Mouse (Mus musculus) lung, adult 2 months (tissue): ENCODE results near the gene Itgb1. TPM values are rescaled to one million over a fixed set of nuclear protein-coding genes. Genes with fewer than 3 reads are reported as not detected.
A peak's percentile ranks its signal among the peaks of the same experiment; 100 is the strongest.

Source experiments
- DNase-seq: peaks from one replicate; pipeline ENCODE4 v3.0.0; 2022
- H3K4me1 ChIP-seq: fragments of 200-500 bp; 2 replicates; pipeline ENCODE4 v1.6.1; 2011; ENCODE audit warnings: low read length; ENCODE audit not compliant: control insufficient read depth, insufficient read depth
- H3K4me3 ChIP-seq: fragments of 200-500 bp; replicated peaks from 2 replicates; pipeline ENCODE3; 2011; ENCODE audit warnings: low read depth, mild to moderate bottlenecking, control low read depth, low read length; ENCODE audit errors: extremely low read depth
- CTCF ChIP-seq: fragments of 200-500 bp; IDR thresholded peaks from 2 replicates; pipeline ENCODE4 v1.5.1; 2011; ENCODE audit warnings: mild to moderate bottlenecking, low read length, control low read depth; ENCODE audit not compliant: insufficient read depth
- POLR2A ChIP-seq: fragments of 200-500 bp; IDR thresholded peaks from 2 replicates; pipeline ENCODE4 v1.6.1; 2011; ENCODE audit warnings: low read depth, mild to moderate bottlenecking, control low read depth, low read length, borderline replicate concordance; ENCODE audit errors: extremely low read depth
- WGBS: fragments of 180-500 bp; shearing (Covaris S2); methylation state at CpG from one replicate; pipeline ENCODE4 v1.1.7; 2018; 5-methylcytosine and 5-hydroxymethylcytosine counted together
- polyA plus RNA-seq: library from polyadenylated mRNA; depleted of rRNA; stranded (reverse); fragments of >200 nt; gene quantifications from 2 replicates; pipeline ENCODE4 v1.2.3, GENCODE M21; 2012

Itgb1 gene
- polyA plus RNA-seq, 1 experiment = 107 TPM

DNA sequence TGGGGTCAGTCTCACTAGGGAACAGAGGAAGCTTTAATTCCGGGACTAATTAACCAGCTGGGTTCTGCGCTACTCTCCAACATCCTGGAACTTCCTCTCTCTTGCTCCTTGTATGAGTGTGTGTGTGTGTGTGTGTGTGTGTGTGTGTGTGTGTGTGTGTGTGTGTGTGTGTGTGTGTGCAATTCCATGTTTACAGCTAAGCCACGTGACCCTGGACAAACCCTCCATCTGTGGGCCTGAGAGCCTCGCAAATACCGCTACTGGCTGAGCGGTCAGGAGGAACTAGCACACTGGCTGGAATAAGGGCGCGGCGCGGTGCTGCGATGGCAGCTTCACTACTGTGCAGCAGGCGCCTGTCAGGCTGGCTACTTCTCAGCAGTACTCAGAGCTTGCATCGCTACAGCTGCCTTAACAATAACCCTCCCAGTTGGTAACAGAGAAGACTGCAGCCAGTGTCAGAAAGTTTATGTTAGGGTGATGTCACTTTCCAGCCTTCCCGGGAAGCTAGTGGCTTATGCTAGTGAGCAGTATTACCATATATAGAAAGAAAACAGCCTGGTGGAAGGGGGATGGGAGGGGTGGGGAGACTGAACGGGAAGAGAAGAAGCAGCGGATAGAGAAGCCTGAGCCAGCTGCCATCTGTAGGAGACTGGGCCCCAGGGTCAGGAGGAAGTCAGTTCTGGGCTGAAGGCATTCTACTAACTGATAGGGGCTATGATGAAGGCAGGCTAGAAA lies 30.9 kb upstream of the Itgb1 start:
- H3K4me1 ChIP-seq = peaks cover 16% of the 10 kb centered on the region
- WGBS = 3% methylated on average over 16 of the region's 16 CpGs
- DNase-seq = peak; percentile 70
- TF ChIP-seq CTCF = no peak
- TF ChIP-seq POLR2A = peak; percentile 70; the same call in 1 of the 2 replicates
- H3K4me3 ChIP-seq = peak overlapping the region; percentile 53

DNA sequence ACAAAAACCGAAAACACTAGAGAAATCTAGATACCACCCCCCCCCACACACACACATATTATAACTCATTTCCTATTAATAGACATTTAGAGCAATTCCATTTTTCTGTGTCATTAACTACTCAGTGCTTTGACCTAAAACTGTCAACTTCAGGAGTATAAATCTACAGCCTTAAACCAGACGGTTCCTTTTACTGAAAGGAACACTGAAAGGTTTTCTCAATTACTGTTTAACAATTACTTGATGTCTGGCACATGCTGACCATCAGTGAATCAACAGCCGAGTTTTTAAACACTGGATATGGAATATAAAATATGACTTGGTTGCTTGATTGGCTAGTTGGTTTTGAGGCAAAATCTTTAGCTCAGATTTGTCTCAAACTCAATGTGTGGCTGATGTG lies 23.3 kb upstream of the Itgb1 start:
- WGBS = 53% methylated on average over 3 of the region's 3 CpGs
- no peak for DNase-seq
- Histone ChIP-seq H3K4me1 (no peaks in the 10 kb centered on the region), H3K4me3 (no peak overlapping the region)
- TF ChIP-seq CTCF = no peak
- no peak for TF ChIP-seq POLR2A

- TF ChIP-seq CTCF = no peak
- TF ChIP-seq POLR2A = no peak
- DNase-seq = no peak
- no peak overlapping the region for H3K4me3 ChIP-seq
- WGBS = 88% methylated on average over 2 of the region's 2 CpGs
- no peaks in the 10 kb centered on the region for H3K4me1 ChIP-seq
These were observed 22.8 kb upstream of the Itgb1 start for GRCm38 (mm10) chr8:128662696-128663095.

GRCm38 (mm10) chr8:128663106-128663505 lies 22.3 kb upstream of the Itgb1 start:
- H3K4me3 ChIP-seq = no peak overlapping the region
- 32% methylated on average over 2 of the region's 2 CpGs for WGBS
- H3K4me1 ChIP-seq = no peaks in the 10 kb centered on the region
- no peak for DNase-seq
- TF ChIP-seq CTCF = no peak
- TF ChIP-seq POLR2A = no peak

DNA sequence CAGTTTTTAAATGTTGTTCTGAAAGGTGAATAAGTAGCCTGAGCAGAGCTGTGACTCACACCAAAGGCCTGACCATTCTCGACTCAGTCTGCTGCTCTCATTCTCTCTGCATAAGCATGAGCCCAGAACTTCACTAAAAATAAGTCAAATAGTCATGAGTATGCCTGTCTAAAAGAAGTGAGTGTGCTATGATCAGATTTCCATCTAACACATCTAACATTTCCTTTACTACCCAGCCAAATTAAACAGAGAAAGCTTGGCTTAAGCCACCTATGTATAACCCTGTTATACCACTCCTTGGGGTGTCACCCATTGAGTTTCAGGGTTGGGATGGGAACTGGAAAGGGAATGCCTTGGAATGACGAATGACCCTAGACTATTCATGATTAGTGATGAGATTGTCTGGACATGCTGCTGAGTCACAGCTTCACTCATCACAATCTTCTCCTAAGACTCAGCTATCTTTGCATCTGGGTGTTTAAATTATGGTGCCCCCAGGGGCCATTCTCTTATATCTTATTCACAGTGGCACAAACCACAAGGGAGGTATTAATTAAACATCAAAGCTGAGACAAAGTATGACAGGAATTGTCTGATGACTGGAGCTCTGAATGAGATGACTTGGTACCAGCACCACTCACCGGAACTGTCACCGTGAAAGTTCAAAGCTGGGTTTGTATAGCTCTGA lies 18.7 kb upstream of the Itgb1 start:
- DNase-seq = no peak
- H3K4me1 ChIP-seq = no peaks in the 10 kb centered on the region
- TF ChIP-seq POLR2A (no peak), CTCF (no peak)
- 82% methylated on average over 4 of the region's 4 CpGs for WGBS
- H3K4me3 ChIP-seq = no peak overlapping the region

GRCm38 (mm10) chr8:128671813-128672212 lies 13.6 kb upstream of the Itgb1 start:
- TF ChIP-seq POLR2A (no peak), CTCF (no peak)
- Histone ChIP-seq H3K4me1 (no peaks in the 10 kb centered on the region), H3K4me3 (no peak overlapping the region)
- DNase-seq = no peak
- 98% methylated on average over 1 of the region's 1 CpGs for WGBS

GRCm38 (mm10) chr8:128672441-128672840 lies 13.0 kb upstream of the Itgb1 start:
- H3K4me3 ChIP-seq = no peak overlapping the region
- DNase-seq = no peak
- no peaks in the 10 kb centered on the region for H3K4me1 ChIP-seq
- TF ChIP-seq POLR2A (no peak), CTCF (no peak)
- WGBS = 74% methylated on average over 2 of the region's 2 CpGs

- DNase-seq = no peak
- Histone ChIP-seq H3K4me3 (no peak overlapping the region), H3K4me1 (no peaks in the 10 kb centered on the region)
- WGBS = 83% methylated on average over 1 of the region's 1 CpGs
- TF ChIP-seq POLR2A = no peak
- TF ChIP-seq CTCF = no peak
These were observed 12.5 kb upstream of the Itgb1 start for GRCm38 (mm10) chr8:128672950-128673349.

DNA sequence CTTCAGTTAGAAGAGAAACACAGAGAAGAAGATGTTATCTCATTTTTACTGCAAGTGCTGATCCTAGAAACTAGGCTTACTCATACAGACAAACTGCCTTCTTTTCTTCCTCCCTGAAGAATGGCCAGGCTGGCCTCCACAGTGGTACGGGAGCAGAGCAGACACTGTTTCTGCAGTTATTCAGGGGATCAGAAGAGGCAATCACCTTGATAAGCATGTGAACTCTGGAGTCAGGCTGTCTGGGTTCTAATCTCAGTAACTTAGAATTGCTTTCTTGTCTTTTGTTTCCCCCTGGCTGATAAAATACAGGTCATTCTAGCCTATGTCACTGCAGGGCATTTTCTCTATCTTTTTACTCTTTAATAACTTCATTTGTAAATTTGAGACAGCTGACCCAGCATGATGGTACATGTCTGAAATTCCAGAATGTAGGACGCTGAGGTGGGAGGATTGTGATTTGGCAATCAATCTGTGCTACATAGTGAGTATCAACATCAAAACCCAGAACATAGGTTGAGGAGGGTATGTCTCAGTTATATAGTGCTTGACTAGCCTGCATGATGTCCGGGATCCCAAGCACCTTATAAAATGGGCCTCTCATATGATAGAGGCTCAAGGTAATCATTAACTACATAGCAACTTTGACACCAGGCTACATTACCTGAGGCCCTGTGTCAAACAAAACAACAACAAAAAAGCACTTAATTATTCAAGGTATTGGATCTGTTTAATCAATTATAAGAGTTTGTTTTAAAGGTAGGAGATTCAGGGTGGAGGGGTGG lies 9.4 kb upstream of the Itgb1 start:
- DNase-seq = no peak
- TF ChIP-seq CTCF = no peak
- no peak for TF ChIP-seq POLR2A
- Histone ChIP-seq H3K4me1 (peaks cover 4% of the 10 kb centered on the region; the same call in 1 of the 2 replicates), H3K4me3 (no peak overlapping the region)
- WGBS = 83% methylated on average over 3 of the region's 3 CpGs

- 27% methylated on average over 2 of the region's 2 CpGs for WGBS
- TF ChIP-seq CTCF (no peak), POLR2A (no peak)
- Histone ChIP-seq H3K4me3 (no peak overlapping the region), H3K4me1 (peaks cover 10% of the 10 kb centered on the region)
- DNase-seq = no peak
These were observed 5.5 kb upstream of the Itgb1 start for GRCm38 (mm10) chr8:128679909-128680308.
